Mouse (Mus musculus) forebrain, embryonic 14.5 days (tissue): ENCODE measurements at regions not wholly inside any gene's neighbourhood (a gene's known extent, or its start where the extent isn't known, plus 50 kb on each side); places are given as distances from the start of the nearest gene placed in this dataset.

Experiments used
- ATAC-seq: fragments of 200-750 bp; cut with Nextera tagmentation; 2 replicates; pipeline ENCODE4 v1.8.0; 2017; ENCODE audit warnings: mild to moderate bottlenecking, moderate library complexity
- DNase-seq: peaks from one replicate; pipeline ENCODE4 v3.0.0-alpha.2; 2015; ENCODE audit warnings: low spot score
- H3K27ac ChIP-seq: fragments of 300-500 bp; sonication (generic); 2 replicates; pipeline ENCODE4 v1.5.1; 2014; ENCODE audit warnings: low read depth, mild to moderate bottlenecking, control low read depth, low read length, moderate library complexity
- H3K27me3 ChIP-seq: fragments of 300-500 bp; sonication (generic); replicated peaks from 2 replicates; pipeline ENCODE4 v1.6.1; 2014; ENCODE audit warnings: low read length, control low read depth, mixed read lengths; ENCODE audit not compliant: control insufficient read depth, insufficient read depth
- H3K36me3 ChIP-seq: fragments of 300-500 bp; sonication (generic); 2 replicates; pipeline ENCODE4 v1.6.1; 2014; ENCODE audit warnings: low read length, control low read depth; ENCODE audit not compliant: control insufficient read depth, insufficient read depth
- H3K4me1 ChIP-seq: fragments of 300-500 bp; sonication (generic); 2 replicates; pipeline ENCODE4 v1.6.1; 2014; ENCODE audit warnings: antibody characterized with exemption, low read length, control low read depth; ENCODE audit not compliant: control insufficient read depth, insufficient read depth
- H3K4me2 ChIP-seq: fragments of 300-500 bp; sonication (generic); 2 replicates; pipeline ENCODE4 v1.6.1; 2014; ENCODE audit warnings: mild to moderate bottlenecking, control low read depth, low read length
- H3K4me3 ChIP-seq: fragments of 300-500 bp; sonication (generic); 2 replicates; pipeline ENCODE4 v1.5.1; 2014; ENCODE audit warnings: low read depth, low read length, control low read depth
- H3K9ac ChIP-seq: fragments of 300-500 bp; sonication (generic); 2 replicates; pipeline ENCODE4 v1.6.1; 2014; ENCODE audit warnings: mild to moderate bottlenecking, low read length, control low read depth, moderate library complexity
- H3K9me3 ChIP-seq: fragments of 300-500 bp; sonication (generic); replicated peaks from 2 replicates; pipeline ENCODE4 v1.6.1; 2016; ENCODE audit warnings: low read length, control low read depth, mixed read lengths; ENCODE audit not compliant: control insufficient read depth
- WGBS: fragments of 180-500 bp; shearing (Covaris S2); extraction: QIAGEN DNeasy Blood & Tissue Kit; methylation state at CpG from one replicate; pipeline ENCODE4 v1.1.7; 2014; 5-methylcytosine and 5-hydroxymethylcytosine counted together

- DNase-seq (no peak), ATAC-seq (no peak)
- Histone ChIP-seq H3K27me3 (no peaks in the 10 kb centered on the region), H3K4me1 (no peaks in the 10 kb centered on the region), H3K9ac (no peak overlapping the region), H3K27ac (no peak overlapping the region), H3K4me3 (no peak overlapping the region), H3K9me3 (no peaks in the 10 kb centered on the region), H3K4me2 (no peak overlapping the region), H3K36me3 (no peaks in the 10 kb centered on the region)
- WGBS = 79% methylated on average over 3 of the region's 3 CpGs
These were observed 662.0 kb downstream of the Stpg2 start for GRCm38 (mm10) chr3:139867499-139867898.

- no peak for ATAC-seq
- Histone ChIP-seq H3K4me2 (no peak overlapping the region), H3K4me3 (no peak overlapping the region), H3K27me3 (no peaks in the 10 kb centered on the region), H3K4me1 (no peaks in the 10 kb centered on the region), H3K9me3 (no peaks in the 10 kb centered on the region), H3K36me3 (no peaks in the 10 kb centered on the region), H3K9ac (no peak overlapping the region), H3K27ac (no peak overlapping the region)
- DNase-seq = no peak
- WGBS = 90% methylated on average over 3 of the region's 3 CpGs
These were observed 664.3 kb downstream of the Stpg2 start for GRCm38 (mm10) chr3:139869779-139870178.

- 4% methylated on average over 14 of the region's 14 CpGs for WGBS
These were observed 680.7 kb downstream of the Stpg2 start for GRCm38 (mm10) chr3:139885942-139886860.

GRCm38 (mm10) chr3:139887265-139887664 lies 681.8 kb downstream of the Stpg2 start:
- H3K9me3 ChIP-seq = no peaks in the 10 kb centered on the region
- 58% methylated on average over 5 of the region's 5 CpGs for WGBS
- H3K4me3 ChIP-seq = no peak overlapping the region
- H3K4me2 ChIP-seq = no peak overlapping the region
- peaks cover 7% of the 10 kb centered on the region; the same call in 1 of the 2 replicates for H3K4me1 ChIP-seq
- no peaks in the 10 kb centered on the region for H3K36me3 ChIP-seq
- peak; percentile 13 for ATAC-seq
- DNase-seq = peak; percentile 68
- peak overlapping the region; percentile 15; the same call in 1 of the 2 replicates for H3K27ac ChIP-seq
- no peaks in the 10 kb centered on the region for H3K27me3 ChIP-seq
- no peak overlapping the region for H3K9ac ChIP-seq

More at GRCm38 (mm10) chr3:139885942-139886860, 680.7 kb downstream of the Stpg2 start:
- Histone ChIP-seq H3K27me3 (no peaks in the 10 kb centered on the region), H3K9me3 (no peaks in the 10 kb centered on the region), H3K4me3 (no peak overlapping the region), H3K4me2 (peak overlapping the region; percentile 26), H3K9ac (no peak overlapping the region; the same call in 1 of the 2 replicates), H3K4me1 (peaks cover 7% of the 10 kb centered on the region; the same call in 1 of the 2 replicates), H3K27ac (peak overlapping the region; percentile 75), H3K36me3 (no peaks in the 10 kb centered on the region)
- DNase-seq (peak; percentile 95), ATAC-seq (peak; percentile 92)

GRCm38 (mm10) chr3:139888537-139888936 lies 683.0 kb downstream of the Stpg2 start:
- whole genome bisulfite sequencing = 91% methylated on average over 1 of the region's 1 CpGs

GRCm38 (mm10) chr3:139890186-139890585 lies 684.7 kb downstream of the Stpg2 start:
- 89% methylated on average over 2 of the region's 2 CpGs for WGBS
- no peak for DNase-seq

More at GRCm38 (mm10) chr3:139888537-139888936, 683.0 kb downstream of the Stpg2 start:
- no peak for DNase-seq
- Histone ChIP-seq H3K4me3 (no peak overlapping the region), H3K4me1 (peaks cover 7% of the 10 kb centered on the region; the same call in 1 of the 2 replicates), H3K27ac (no peak overlapping the region), H3K4me2 (no peak overlapping the region), H3K27me3 (no peaks in the 10 kb centered on the region), H3K9me3 (no peaks in the 10 kb centered on the region), H3K9ac (no peak overlapping the region), H3K36me3 (no peaks in the 10 kb centered on the region)
- no peak for ATAC-seq

GRCm38 (mm10) chr3:139897894-139898293 lies 692.4 kb downstream of the Stpg2 start:
- Histone ChIP-seq H3K27me3 (no peaks in the 10 kb centered on the region), H3K9ac (no peak overlapping the region), H3K4me3 (no peak overlapping the region), H3K4me1 (peaks cover 13% of the 10 kb centered on the region), H3K9me3 (no peaks in the 10 kb centered on the region), H3K27ac (no peak overlapping the region), H3K36me3 (no peaks in the 10 kb centered on the region), H3K4me2 (no peak overlapping the region)
- WGBS = 85% methylated on average over 5 of the region's 5 CpGs
- no peak for ATAC-seq
- no peak for DNase-seq

More at GRCm38 (mm10) chr3:139890186-139890585, 684.7 kb downstream of the Stpg2 start:
- H3K27ac ChIP-seq = no peak overlapping the region
- no peak for ATAC-seq
- peaks cover 7% of the 10 kb centered on the region; the same call in 1 of the 2 replicates for H3K4me1 ChIP-seq
- no peaks in the 10 kb centered on the region for H3K27me3 ChIP-seq
- no peak overlapping the region for H3K4me3 ChIP-seq
- H3K4me2 ChIP-seq = no peak overlapping the region
- H3K9me3 ChIP-seq = no peaks in the 10 kb centered on the region
- no peaks in the 10 kb centered on the region for H3K36me3 ChIP-seq
- no peak overlapping the region for H3K9ac ChIP-seq

- ATAC-seq (no peak), DNase-seq (peak; percentile 40)
- no peak overlapping the region for H3K27ac ChIP-seq
- H3K4me3 ChIP-seq = no peak overlapping the region
- no peaks in the 10 kb centered on the region for H3K27me3 ChIP-seq
- 10% methylated on average over 5 of the region's 5 CpGs for WGBS
- H3K9ac ChIP-seq = no peak overlapping the region
- no peaks in the 10 kb centered on the region for H3K9me3 ChIP-seq
- H3K4me1 ChIP-seq = peaks cover 13% of the 10 kb centered on the region
- no peak overlapping the region for H3K4me2 ChIP-seq
- H3K36me3 ChIP-seq = no peaks in the 10 kb centered on the region
These were observed 693.7 kb downstream of the Stpg2 start for GRCm38 (mm10) chr3:139899213-139899612.
